9 mouse cellular contexts compared by ENCODE assay signal in the genomic region with DNA sequence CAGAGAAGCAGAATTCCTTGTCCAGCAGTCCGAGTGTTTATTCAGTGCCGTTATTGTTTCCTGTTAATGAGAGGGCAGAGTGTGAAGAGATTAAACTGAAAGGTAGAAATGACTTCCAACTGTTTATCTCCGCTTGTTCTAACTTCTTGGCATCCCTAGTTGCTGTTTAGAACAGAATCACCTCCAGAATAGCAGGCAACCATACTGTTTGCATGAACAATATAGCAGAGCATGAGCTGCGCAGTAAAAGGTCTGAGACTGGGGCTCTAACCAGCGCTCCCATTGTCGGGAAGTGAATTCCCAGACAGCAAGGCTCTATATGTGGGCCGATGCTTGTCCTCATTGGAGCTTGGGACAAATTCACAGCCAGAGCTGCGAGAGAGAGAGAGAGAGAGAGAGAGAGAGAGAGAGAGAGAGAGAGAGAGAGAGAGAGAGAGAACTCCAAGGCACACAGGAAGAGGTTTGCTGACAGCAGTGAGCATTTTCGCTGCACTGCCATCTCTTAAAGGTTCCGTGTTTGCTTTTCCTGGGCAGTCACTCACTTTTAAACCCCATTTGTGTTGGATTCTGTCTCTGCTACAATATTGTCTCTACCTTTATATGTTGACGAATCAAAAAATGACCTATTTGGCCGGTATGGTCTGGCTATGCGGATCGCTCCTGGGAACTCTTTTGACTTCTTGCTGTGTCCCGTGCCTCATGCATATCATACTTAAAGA. TPM values are rescaled to one million over a fixed set of nuclear protein-coding genes. Genes with fewer than 3 reads are reported as not detected.
A peak's percentile ranks its signal among the peaks of the same experiment; 100 is the strongest.
DNase-seq lines count a peak whose midpoint lies in the region; ATAC-seq and TF ChIP-seq lines count a peak whose summit lies in the region.
"Had no signal": no experiment of that assay in that cellular context is flagged by ENCODE, and none has a peak within 500 bp of the region (broad histone marks: within the 10 kb centered on the region; RNA-seq: fewer than 3 reads in every experiment).

No protein-coding gene starts in this region.

- H3K27ac ChIP-seq in forebrain, embryonic 10.5 days, result no peak overlapping the region
- H3K27ac ChIP-seq in forebrain, embryonic 11.5 days (ENCODE audit: low read depth, low read length), result no peak overlapping the region
- no peak overlapping the region for H3K27ac ChIP-seq in midbrain, embryonic 11.5 days (ENCODE audit: low read depth, low read length)
- H3K27ac ChIP-seq in midbrain, embryonic 10.5 days (replicated peaks), result no peak overlapping the region
- H3K27ac ChIP-seq in liver, embryonic 12.5 days, result no peak overlapping the region
- H3K27ac ChIP-seq in stomach, postnatal 0 days (replicated peaks), result 0 out of 2 replicates have a peak overlapping the region, but pooled peaks have one; percentile 35

- no peak for TF ChIP-seq CTCF in stomach, postnatal 0 days (IDR thresholded peaks at IDR 0.05; ENCODE audit: low read depth)

- H3K9ac ChIP-seq in forebrain, embryonic 11.5 days (ENCODE audit: low read length), result no peak overlapping the region
- no peak overlapping the region for H3K9ac ChIP-seq in midbrain, embryonic 11.5 days (ENCODE audit: low read length)
- no peak overlapping the region for H3K9ac ChIP-seq in liver, embryonic 12.5 days
- H3K9ac ChIP-seq in stomach, postnatal 0 days (ENCODE audit: low read length), result 0 out of 2 replicates have a peak overlapping the region, but pooled peaks have one; percentile 41

- H3K36me3 ChIP-seq in forebrain, embryonic 10.5 days (replicated peaks), result no peaks in the 10 kb centered on the region
- no peaks in the 10 kb centered on the region for H3K36me3 ChIP-seq in forebrain, embryonic 11.5 days (ENCODE audit: control insufficient read depth, insufficient read depth, low read length)
- no peaks in the 10 kb centered on the region for H3K36me3 ChIP-seq in midbrain, embryonic 11.5 days (ENCODE audit: control insufficient read depth, insufficient read depth, low read length)
- no peaks in the 10 kb centered on the region for H3K36me3 ChIP-seq in midbrain, embryonic 10.5 days
- H3K36me3 ChIP-seq in liver, embryonic 12.5 days, result no peaks in the 10 kb centered on the region
- H3K36me3 ChIP-seq in stomach, postnatal 0 days (ENCODE audit: control insufficient read depth, insufficient read depth, low read length), result no peaks in the 10 kb centered on the region

- H3K4me3 ChIP-seq in forebrain, embryonic 10.5 days, result peak overlapping the region; percentile 14; the same call in 1 of the 2 replicates
- H3K4me3 ChIP-seq in forebrain, embryonic 11.5 days (ENCODE audit: low read depth, low read length), result no peak overlapping the region
- H3K4me3 ChIP-seq in midbrain, embryonic 11.5 days (ENCODE audit: low read depth, low read length), result no peak overlapping the region
- H3K4me3 ChIP-seq in midbrain, embryonic 10.5 days, result no peak overlapping the region; the same call in 1 of the 2 replicates
- 0 out of 2 replicates have a peak overlapping the region, but pooled peaks have one; percentile 5 for H3K4me3 ChIP-seq in liver, embryonic 12.5 days
- H3K4me3 ChIP-seq in stomach, postnatal 0 days (ENCODE audit: low read depth, low read length), result peak overlapping the region; percentile 35

- TF ChIP-seq EP300 in stomach, postnatal 0 days (optimal IDR thresholded peaks at IDR 0.05), result no peak

- no peak for ATAC-seq in forebrain, embryonic 11.5 days (replicated peaks; ENCODE audit: low FRiP score)
- no peak for ATAC-seq in midbrain, embryonic 11.5 days (ENCODE audit: low FRiP score)
- ATAC-seq in liver, embryonic 12.5 days, result no peak
- no peak for ATAC-seq in stomach, postnatal 0 days (ENCODE audit: low FRiP score, low TSS enrichment)
- ATAC-seq in cerebellum, adult (ENCODE audit: insufficient number of reproducible peaks, low FRiP score, low TSS enrichment), result no peak

- DNase-seq in forebrain, embryonic 10.5 days (ENCODE audit: extremely low spot score, low spot score), result no peak
- DNase-seq in forebrain, embryonic 11.5 days (ENCODE audit: low spot score), result no peak
- DNase-seq in midbrain, embryonic 11.5 days (ENCODE audit: low spot score, missing footprints), result peak; percentile 78
- DNase-seq in midbrain, embryonic 10.5 days (ENCODE audit: low spot score), result no peak
- no peak for DNase-seq in stomach, postnatal 0 days (ENCODE audit: low spot score)
- no peak for DNase-seq in adrenal gland, adult 8-10 months

- no peaks in the 10 kb centered on the region for H3K27me3 ChIP-seq in forebrain, embryonic 10.5 days (ENCODE audit: poor library complexity, severe bottlenecking)
- H3K27me3 ChIP-seq in forebrain, embryonic 11.5 days (ENCODE audit: control insufficient read depth, insufficient read depth, low read length), result no peaks in the 10 kb centered on the region
- H3K27me3 ChIP-seq in midbrain, embryonic 11.5 days (ENCODE audit: control insufficient read depth, insufficient read depth, low read length), result no peaks in the 10 kb centered on the region
- no peaks in the 10 kb centered on the region for H3K27me3 ChIP-seq in midbrain, embryonic 10.5 days (ENCODE audit: low read depth, poor library complexity, severe bottlenecking)
- H3K27me3 ChIP-seq in liver, embryonic 12.5 days (replicated peaks), result no peaks in the 10 kb centered on the region
- no peaks in the 10 kb centered on the region for H3K27me3 ChIP-seq in stomach, postnatal 0 days (ENCODE audit: control insufficient read depth, insufficient read depth, low read length)

- no peaks in the 10 kb centered on the region for H3K9me3 ChIP-seq in forebrain, embryonic 10.5 days
- no peaks in the 10 kb centered on the region for H3K9me3 ChIP-seq in forebrain, embryonic 11.5 days (ENCODE audit: control insufficient read depth, low read length)
- no peaks in the 10 kb centered on the region for H3K9me3 ChIP-seq in midbrain, embryonic 11.5 days (ENCODE audit: control insufficient read depth, low read length)
- no peaks in the 10 kb centered on the region for H3K9me3 ChIP-seq in midbrain, embryonic 10.5 days (replicated peaks)
- H3K9me3 ChIP-seq in liver, embryonic 12.5 days (replicated peaks), result no peaks in the 10 kb centered on the region
- no peaks in the 10 kb centered on the region for H3K9me3 ChIP-seq in stomach, postnatal 0 days (ENCODE audit: control insufficient read depth, low read length)

- no peak overlapping the region for H3K4me2 ChIP-seq in forebrain, embryonic 11.5 days (ENCODE audit: low read depth, low read length, severe bottlenecking)
- H3K4me2 ChIP-seq in midbrain, embryonic 11.5 days, result no peak overlapping the region
- H3K4me2 ChIP-seq in liver, embryonic 12.5 days, result peak overlapping the region; percentile 37
- peak overlapping the region; percentile 52 for H3K4me2 ChIP-seq in stomach, postnatal 0 days (replicated peaks; ENCODE audit: low read depth)

- peaks cover 10% of the 10 kb centered on the region for H3K4me1 ChIP-seq in forebrain, embryonic 10.5 days
- H3K4me1 ChIP-seq in forebrain, embryonic 11.5 days (replicated peaks; ENCODE audit: control insufficient read depth, insufficient read depth, low read length), result no peaks in the 10 kb centered on the region
- H3K4me1 ChIP-seq in midbrain, embryonic 11.5 days (ENCODE audit: control insufficient read depth, insufficient read depth, low read length), result no peaks in the 10 kb centered on the region
- no peaks in the 10 kb centered on the region for H3K4me1 ChIP-seq in midbrain, embryonic 10.5 days
- H3K4me1 ChIP-seq in liver, embryonic 12.5 days, result no peaks in the 10 kb centered on the region
- H3K4me1 ChIP-seq in stomach, postnatal 0 days (replicated peaks; ENCODE audit: control insufficient read depth, insufficient read depth), result no peaks in the 10 kb centered on the region

- 62% methylated on average over 15 of the region's 15 CpGs for WGBS in forebrain, embryonic 10.5 days
- WGBS in forebrain, embryonic 11.5 days, result 57% methylated on average over 15 of the region's 15 CpGs
- whole genome bisulfite sequencing in midbrain, embryonic 11.5 days, result 74% methylated on average over 15 of the region's 15 CpGs
- WGBS in midbrain, embryonic 10.5 days, result 68% methylated on average over 15 of the region's 15 CpGs
- WGBS in liver, embryonic 12.5 days (ENCODE audit: insufficient replicate concordance), result 61% methylated on average over 15 of the region's 15 CpGs
- WGBS in stomach, postnatal 0 days, result 46% methylated on average over 15 of the region's 15 CpGs

RNA-seq across cellular contexts. Expression of a gene that starts 3.5 kb away (rescaled TPM):
- polyA plus RNA-seq in forebrain, embryonic 10.5 days (2016; fragmentation: Nextera tagmentation; extraction: Ambion mirVana), result not detected in 2 replicates
- polyA plus RNA-seq in forebrain, embryonic 11.5 days (2014; fragmentation: Nextera tagmentation; extraction: Ambion mirVana), result not detected in 2 replicates
- not detected in 2 replicates for polyA plus RNA-seq in midbrain, embryonic 11.5 days (2014; fragmentation: Nextera tagmentation; extraction: Ambion mirVana)
- polyA plus RNA-seq in midbrain, embryonic 10.5 days (2016; fragmentation: Nextera tagmentation; extraction: Ambion mirVana), result not detected in 2 replicates
- 0.17 TPM in 1 of 2 replicates, not detected in the other for polyA plus RNA-seq in liver, embryonic 12.5 days (2016; fragmentation: Nextera tagmentation; extraction: Ambion mirVana)
- polyA plus RNA-seq in stomach, postnatal 0 days (2015; fragmentation: Nextera tagmentation; extraction: Ambion mirVana), result 0.17 and 0.18 TPM in 2 replicates
- 1 to 10 TPM; 3.1 to 5.2 (median 4.3) TPM for total RNA-seq in adrenal gland, adult 8-10 months (2022)
- polyA plus RNA-seq: embryonic facial prominence, embryonic 11.5 days had no signal

RNA-seq across cellular contexts. Expression of a gene that starts 32.9 kb away (rescaled TPM):
- 0.76 and 0.79 TPM in 2 replicates for polyA plus RNA-seq in forebrain, embryonic 10.5 days (2016; fragmentation: Nextera tagmentation; extraction: Ambion mirVana)
- 0.80 and 1.0 TPM in 2 replicates for polyA plus RNA-seq in forebrain, embryonic 11.5 days (2014; fragmentation: Nextera tagmentation; extraction: Ambion mirVana)
- polyA plus RNA-seq in midbrain, embryonic 11.5 days (2014; fragmentation: Nextera tagmentation; extraction: Ambion mirVana), result 1.7 and 1.9 TPM in 2 replicates
- polyA plus RNA-seq in midbrain, embryonic 10.5 days (2016; fragmentation: Nextera tagmentation; extraction: Ambion mirVana), result 0.88 and 1.8 TPM in 2 replicates
- polyA plus RNA-seq in liver, embryonic 12.5 days (2016; fragmentation: Nextera tagmentation; extraction: Ambion mirVana), result 2.1 and 2.4 TPM in 2 replicates
- polyA plus RNA-seq in stomach, postnatal 0 days (2015; fragmentation: Nextera tagmentation; extraction: Ambion mirVana), result 3.8 and 4.2 TPM in 2 replicates
- 10 to 100 TPM; 16.1 to 23.3 (median 17.2) TPM for total RNA-seq in adrenal gland, adult 8-10 months (2022)

Comparison
In these comparisons a context has a peak if more than half of its experiments do, and no peak if none do; other contexts are left out.
1. H3K4me3 ChIP-seq: peak in forebrain, embryonic 10.5 days (single experiment), liver, embryonic 12.5 days (single experiment) and stomach, postnatal 0 days (single experiment); none in forebrain, embryonic 11.5 days (single experiment), midbrain, embryonic 11.5 days (single experiment) and midbrain, embryonic 10.5 days (single experiment).
2. H3K4me2 ChIP-seq: peak in liver, embryonic 12.5 days (single experiment) and stomach, postnatal 0 days (single experiment); none in forebrain, embryonic 11.5 days (single experiment) and midbrain, embryonic 11.5 days (single experiment).